19 mouse cellular contexts compared by ENCODE assay signal in genomic region chr12:113136492-113137020, GRCm38 (mm10). TPM values are rescaled to one million over a fixed set of nuclear protein-coding genes. Genes with fewer than 3 reads are reported as not detected.
DNase-seq lines count a peak whose midpoint lies in the region; ATAC-seq and TF ChIP-seq lines count a peak whose summit lies in the region.
"Had no signal": no experiment of that assay in that cellular context is flagged by ENCODE, and none has a peak within 500 bp of the region (broad histone marks: within the 10 kb centered on the region; RNA-seq: fewer than 3 reads in every experiment).

No protein-coding gene starts in this region.

- H3K4me3 ChIP-seq in forebrain, postnatal 0 days (ENCODE audit: low read depth, low read length): no peak overlapping the region
- no peak overlapping the region for H3K4me3 ChIP-seq in forebrain, embryonic 16.5 days (replicated peaks; ENCODE audit: low read length)
- H3K4me3 ChIP-seq in heart, embryonic 13.5 days: no peak overlapping the region
- H3K4me3 ChIP-seq in lung, embryonic 14.5 days (ENCODE audit: low read depth, low read length): no peak overlapping the region
- H3K4me3 ChIP-seq: hindbrain, embryonic 13.5 days; limb, embryonic 12.5 days; megakaryocyte, embryonic 14.5 days; midbrain, embryonic 13.5 days had no signal

- TF ChIP-seq CTCF in forebrain, postnatal 0 days (IDR thresholded peaks at IDR 0.05; ENCODE audit: low read depth): peak; percentile 11; the same call in 1 of the 2 replicates
- TF ChIP-seq CTCF in lung, embryonic 14.5 days (IDR thresholded peaks at IDR 0.05; ENCODE audit: low read depth): 0 out of 2 replicates have a peak, but pooled peaks have one; percentile 13

- peaks cover 59% of the 10 kb centered on the region for H3K36me3 ChIP-seq in forebrain, postnatal 0 days (ENCODE audit: insufficient read depth)
- H3K36me3 ChIP-seq in forebrain, embryonic 16.5 days (ENCODE audit: control insufficient read depth, insufficient read depth): peaks cover 42% of the 10 kb centered on the region
- peaks cover 65% of the 10 kb centered on the region for H3K36me3 ChIP-seq in heart, embryonic 13.5 days
- peaks cover 73% of the 10 kb centered on the region for H3K36me3 ChIP-seq in lung, embryonic 14.5 days (ENCODE audit: insufficient read depth)

- WGBS in forebrain, postnatal 0 days: 79% methylated on average over 17 of the region's 17 CpGs
- 83% methylated on average over 17 of the region's 17 CpGs for WGBS in forebrain, embryonic 16.5 days
- 59% methylated on average over 17 of the region's 17 CpGs for WGBS in heart, embryonic 13.5 days
- WGBS in lung, embryonic 14.5 days: 74% methylated on average over 17 of the region's 17 CpGs

- H3K9me3 ChIP-seq in forebrain, postnatal 0 days (ENCODE audit: low read length): no peaks in the 10 kb centered on the region
- no peaks in the 10 kb centered on the region for H3K9me3 ChIP-seq in forebrain, embryonic 16.5 days (ENCODE audit: control insufficient read depth, low read length)
- H3K9me3 ChIP-seq in heart, embryonic 13.5 days: no peaks in the 10 kb centered on the region
- H3K9me3 ChIP-seq in lung, embryonic 14.5 days (ENCODE audit: low read depth, low read length): no peaks in the 10 kb centered on the region
- H3K9me3 ChIP-seq: hindbrain, embryonic 13.5 days; limb, embryonic 12.5 days; megakaryocyte, embryonic 14.5 days; midbrain, embryonic 13.5 days had no signal

- no peak for ATAC-seq in forebrain, postnatal 0 days
- ATAC-seq in forebrain, embryonic 16.5 days: no peak
- no peak for ATAC-seq in heart, embryonic 13.5 days (ENCODE audit: extremely low read depth, insufficient number of reproducible peaks, low FRiP score, low TSS enrichment)
- no peak for ATAC-seq in lung, embryonic 14.5 days (ENCODE audit: insufficient read depth)
- ATAC-seq: CD4-positive, CD25-positive, alpha-beta regulatory T cell, adult 4 months; liver, postnatal 0 days; midbrain, embryonic 13.5 days had no signal

- H3K9ac ChIP-seq in forebrain, postnatal 0 days: no peak overlapping the region
- H3K9ac ChIP-seq in forebrain, embryonic 16.5 days (replicated peaks; ENCODE audit: low read depth, low read length): no peak overlapping the region
- peak overlapping the region; percentile 58 for H3K9ac ChIP-seq in heart, embryonic 13.5 days
- H3K9ac ChIP-seq in lung, embryonic 14.5 days: no peak overlapping the region
- H3K9ac ChIP-seq: limb, embryonic 12.5 days; liver, postnatal 0 days; midbrain, embryonic 13.5 days had no signal

- DNase-seq in forebrain, postnatal 0 days: no peak
- DNase-seq in heart, postnatal 10 days: no peak
- no peak for DNase-seq in lung, embryonic 14.5 days
- DNase-seq in lung, postnatal 36 days: no peak
- no peak for DNase-seq in kidney, postnatal 25 days
- DNase-seq: cerebellum, adult 11 months; kidney, adult 2 months; liver, postnatal 0 days had no signal

- H3K27me3 ChIP-seq in forebrain, postnatal 0 days (ENCODE audit: insufficient read depth, low read length): no peaks in the 10 kb centered on the region
- no peaks in the 10 kb centered on the region for H3K27me3 ChIP-seq in forebrain, embryonic 16.5 days (replicated peaks; ENCODE audit: control insufficient read depth, insufficient read depth, low read length)
- no peaks in the 10 kb centered on the region for H3K27me3 ChIP-seq in heart, embryonic 13.5 days (replicated peaks)
- H3K27me3 ChIP-seq in lung, embryonic 14.5 days (ENCODE audit: insufficient read depth, low read length): no peaks in the 10 kb centered on the region
- H3K27me3 ChIP-seq: hindbrain, embryonic 13.5 days; midbrain, embryonic 13.5 days had no signal

- H3K27ac ChIP-seq in forebrain, postnatal 0 days (ENCODE audit: low read depth, low read length): no peak overlapping the region
- H3K27ac ChIP-seq in forebrain, embryonic 16.5 days (ENCODE audit: low read length): no peak overlapping the region
- peak overlapping the region; percentile 99 for H3K27ac ChIP-seq in heart, embryonic 13.5 days (replicated peaks)
- no peak overlapping the region for H3K27ac ChIP-seq in lung, embryonic 14.5 days (ENCODE audit: low read depth)
- H3K27ac ChIP-seq: hindbrain, embryonic 13.5 days; kidney, postnatal 0 days; midbrain, embryonic 13.5 days had no signal

- intact Hi-C loops in heart, postnatal 10 days (cut with DNase I): no loop called here

- peaks cover 14% of the 10 kb centered on the region for H3K4me1 ChIP-seq in forebrain, postnatal 0 days (ENCODE audit: insufficient read depth)
- H3K4me1 ChIP-seq in forebrain, embryonic 16.5 days (replicated peaks; ENCODE audit: control insufficient read depth, insufficient read depth, low read length): peaks cover 22% of the 10 kb centered on the region
- peaks cover 84% of the 10 kb centered on the region for H3K4me1 ChIP-seq in heart, embryonic 13.5 days
- peaks cover 12% of the 10 kb centered on the region for H3K4me1 ChIP-seq in lung, embryonic 14.5 days (ENCODE audit: insufficient read depth)

- H3K4me2 ChIP-seq in forebrain, postnatal 0 days (ENCODE audit: low read depth): no peak overlapping the region
- H3K4me2 ChIP-seq in forebrain, embryonic 16.5 days (ENCODE audit: low read length): no peak overlapping the region
- H3K4me2 ChIP-seq in heart, embryonic 13.5 days: peak overlapping the region; percentile 6; the same call in 1 of the 2 replicates
- H3K4me2 ChIP-seq in lung, embryonic 14.5 days: no peak overlapping the region
- H3K4me2 ChIP-seq: hindbrain, embryonic 13.5 days; limb, embryonic 12.5 days; liver, embryonic 11.5 days; midbrain, embryonic 13.5 days had no signal

RNA-seq across cellular contexts. Expression of gene Crip2, which starts 3.5 kb away (rescaled TPM):
- total RNA-seq in forebrain, postnatal 0 days (2014; rRNA removed): 191 and 198 TPM in 2 replicates
- polyA plus RNA-seq in forebrain, postnatal 0 days (2015; fragmentation: Nextera tagmentation; extraction: Ambion mirVana): 533 and 584 TPM in 2 replicates
- 426 and 444 TPM in 2 replicates for polyA plus RNA-seq in forebrain, embryonic 16.5 days (2015; fragmentation: Nextera tagmentation; extraction: Ambion mirVana)
- polyA plus RNA-seq in heart, embryonic 13.5 days (2015; fragmentation: Nextera tagmentation; extraction: Ambion mirVana): 1,302 and 1,499 TPM in 2 replicates
- total RNA-seq in heart, postnatal 10 days (2021): 1,000 to 10,000 TPM; 1,259 to 1,405 TPM
- 266 and 273 TPM in 2 replicates for polyA plus RNA-seq in lung, embryonic 14.5 days (2014; fragmentation: Nextera tagmentation; extraction: Ambion mirVana)

RNA-seq across cellular contexts. Expression of gene Crip1, which starts 9.6 kb away (rescaled TPM):
- 8.3 and 16.1 TPM in 2 replicates for total RNA-seq in forebrain, postnatal 0 days (2014; rRNA removed)
- 28.9 and 47.1 TPM in 2 replicates for polyA plus RNA-seq in forebrain, postnatal 0 days (2015; fragmentation: Nextera tagmentation; extraction: Ambion mirVana)
- 30.6 and 35.2 TPM in 2 replicates for polyA plus RNA-seq in forebrain, embryonic 16.5 days (2015; fragmentation: Nextera tagmentation; extraction: Ambion mirVana)
- 408 and 464 TPM in 2 replicates for polyA plus RNA-seq in heart, embryonic 13.5 days (2015; fragmentation: Nextera tagmentation; extraction: Ambion mirVana)
- total RNA-seq in heart, postnatal 10 days (2021): 100 to 1,000 TPM; 260 to 267 TPM
- 237 and 267 TPM in 2 replicates for polyA plus RNA-seq in lung, embryonic 14.5 days (2014; fragmentation: Nextera tagmentation; extraction: Ambion mirVana)

RNA-seq across cellular contexts. Expression of gene Tedc1, which starts 19.7 kb away (rescaled TPM):
- total RNA-seq in forebrain, postnatal 0 days (2014; rRNA removed): 7.8 and 8.6 TPM in 2 replicates
- 7.6 and 10.0 TPM in 2 replicates for polyA plus RNA-seq in forebrain, postnatal 0 days (2015; fragmentation: Nextera tagmentation; extraction: Ambion mirVana)
- polyA plus RNA-seq in forebrain, embryonic 16.5 days (2015; fragmentation: Nextera tagmentation; extraction: Ambion mirVana): 20.2 and 21.5 TPM in 2 replicates
- 20.6 and 21.8 TPM in 2 replicates for polyA plus RNA-seq in heart, embryonic 13.5 days (2015; fragmentation: Nextera tagmentation; extraction: Ambion mirVana)
- 1 to 10 TPM; 2.5 to 2.8 TPM for total RNA-seq in heart, postnatal 10 days (2021)
- 35.1 and 35.4 TPM in 2 replicates for polyA plus RNA-seq in lung, embryonic 14.5 days (2014; fragmentation: Nextera tagmentation; extraction: Ambion mirVana)

RNA-seq across cellular contexts. Expression of gene Mta1, which starts 38.5 kb away (rescaled TPM):
- total RNA-seq in forebrain, postnatal 0 days (2014; rRNA removed): 49.2 and 59.3 TPM in 2 replicates
- 13.6 and 13.8 TPM in 2 replicates for polyA plus RNA-seq in forebrain, postnatal 0 days (2015; fragmentation: Nextera tagmentation; extraction: Ambion mirVana)
- 15.6 and 17.2 TPM in 2 replicates for polyA plus RNA-seq in forebrain, embryonic 16.5 days (2015; fragmentation: Nextera tagmentation; extraction: Ambion mirVana)
- 11.2 and 11.9 TPM in 2 replicates for polyA plus RNA-seq in heart, embryonic 13.5 days (2015; fragmentation: Nextera tagmentation; extraction: Ambion mirVana)
- total RNA-seq in heart, postnatal 10 days (2021): 10 to 100 TPM; 50.1 TPM
- 22.8 and 24.1 TPM in 2 replicates for polyA plus RNA-seq in lung, embryonic 14.5 days (2014; fragmentation: Nextera tagmentation; extraction: Ambion mirVana)

RNA-seq across cellular contexts. Expression of gene Tmem121, which starts 49.2 kb away (rescaled TPM):
- 71.8 and 75.6 TPM in 2 replicates for total RNA-seq in forebrain, postnatal 0 days (2014; rRNA removed)
- polyA plus RNA-seq in forebrain, postnatal 0 days (2015; fragmentation: Nextera tagmentation; extraction: Ambion mirVana): 59.3 and 66.7 TPM in 2 replicates
- polyA plus RNA-seq in forebrain, embryonic 16.5 days (2015; fragmentation: Nextera tagmentation; extraction: Ambion mirVana): 38.8 and 46.9 TPM in 2 replicates
- 2.8 and 3.1 TPM in 2 replicates for polyA plus RNA-seq in heart, embryonic 13.5 days (2015; fragmentation: Nextera tagmentation; extraction: Ambion mirVana)
- under 1 TPM; 0.43 to 0.97 TPM for total RNA-seq in heart, postnatal 10 days (2021)
- 4.3 and 6.1 TPM in 2 replicates for polyA plus RNA-seq in lung, embryonic 14.5 days (2014; fragmentation: Nextera tagmentation; extraction: Ambion mirVana)
- total RNA-seq: gastrocnemius, adult 8-10 months; neutrophil, adult 5-6 weeks had no signal
- polyA plus RNA-seq: CD4-positive, CD25-positive, alpha-beta regulatory T cell, adult 4 months had no signal
